Mouse (Mus musculus): ENCODE measurements around the gene Csrp3. TPM values are rescaled to one million over a fixed set of nuclear protein-coding genes. Genes with fewer than 3 reads are reported as not detected.

Gene Csrp3
- polyA plus RNA-seq, 1 experiment = 0.33 TPM

DNA sequence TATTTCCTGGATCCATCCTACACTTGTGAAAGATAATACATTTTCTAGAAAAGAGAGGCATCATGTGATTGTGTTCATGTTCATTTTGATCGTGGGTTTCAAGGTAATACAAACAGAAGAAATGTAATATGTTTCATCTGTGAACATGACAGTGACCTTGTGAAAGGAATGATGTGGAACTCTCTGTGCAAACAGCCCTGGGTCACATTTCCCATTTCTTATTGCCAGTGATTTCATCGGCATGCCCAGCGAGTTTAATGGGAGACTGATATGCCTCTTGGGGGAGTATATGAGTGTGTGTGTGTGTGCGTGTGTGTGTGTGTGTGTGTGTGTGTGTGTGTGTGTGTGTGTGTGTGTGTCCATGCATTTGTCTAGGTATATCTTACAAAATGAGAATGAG lies 6.3 kb downstream of the Csrp3 start:
- Histone ChIP-seq H3K79me3 (ENCODE audit: low read depth) (no peaks in the 10 kb centered on the region), H3K79me2 (ENCODE audit: control insufficient read depth, insufficient read depth) (no peaks in the 10 kb centered on the region), H3K27me3 (ENCODE audit: control insufficient read depth, insufficient read depth, insufficient read length) (no peaks in the 10 kb centered on the region), H3K36me3 (ENCODE audit: control insufficient read depth, insufficient read depth) (no peaks in the 10 kb centered on the region), H3K4me3 (ENCODE audit: insufficient read depth, poor library complexity, severe bottlenecking) (no peak overlapping the region), H3ac (ENCODE audit: control insufficient read depth, insufficient read length, low read depth) (no peak overlapping the region)
- TF ChIP-seq USF1 (IDR thresholded peaks at IDR 0.05; ENCODE audit: low read depth) (no peak), CEBPB (IDR thresholded peaks at IDR 0.05; ENCODE audit: low read depth) (no peak), FOSL1 (IDR thresholded peaks at IDR 0.05; ENCODE audit: insufficient read depth, low read length, poor library complexity, severe bottlenecking) (no peak), CTCF (IDR thresholded peaks at IDR 0.05; ENCODE audit: control insufficient read depth, insufficient read depth, insufficient read length) (no peak), MYOG (IDR thresholded peaks at IDR 0.05; ENCODE audit: control insufficient read depth, extremely low read depth, insufficient read length) (no peak), MAX (IDR thresholded peaks at IDR 0.05) (no peak), MYOD1 (IDR thresholded peaks at IDR 0.05; ENCODE audit: control insufficient read depth, insufficient read length, low read depth) (no peak)

DNA sequence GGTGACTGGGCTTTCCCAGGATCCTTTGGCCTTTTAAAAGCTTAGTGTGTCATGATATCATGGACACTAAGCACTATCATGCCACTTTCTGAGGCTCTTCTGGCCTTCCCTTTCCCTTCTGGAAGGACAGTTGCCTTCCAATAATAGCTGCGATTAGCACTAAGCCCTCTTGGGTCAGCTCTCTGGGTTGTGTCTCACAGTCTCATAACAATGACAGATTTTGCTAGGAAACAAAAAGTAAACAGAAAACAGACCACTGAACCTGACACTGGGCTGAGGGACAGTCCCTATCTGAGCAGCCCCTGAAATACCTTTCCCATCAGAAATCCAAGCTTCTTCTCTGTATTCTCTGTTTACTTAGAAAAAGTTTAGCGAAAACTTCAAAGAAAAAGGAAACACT lies 7.3 kb downstream of the Csrp3 start:
- H3ac ChIP-seq (ENCODE audit: control insufficient read depth, insufficient read length, low read depth) = no peak overlapping the region
- H3K36me3 ChIP-seq (ENCODE audit: control insufficient read depth, insufficient read depth) = no peaks in the 10 kb centered on the region
- TF ChIP-seq USF1 (IDR thresholded peaks at IDR 0.05; ENCODE audit: low read depth) = no peak
- TF ChIP-seq CTCF (IDR thresholded peaks at IDR 0.05; ENCODE audit: control insufficient read depth, insufficient read depth, insufficient read length) = no peak
- TF ChIP-seq MYOD1 (IDR thresholded peaks at IDR 0.05; ENCODE audit: control insufficient read depth, insufficient read length, low read depth) = no peak
- TF ChIP-seq FOSL1 (IDR thresholded peaks at IDR 0.05; ENCODE audit: insufficient read depth, low read length, poor library complexity, severe bottlenecking) = no peak
- H3K27me3 ChIP-seq (ENCODE audit: control insufficient read depth, insufficient read depth, insufficient read length) = no peaks in the 10 kb centered on the region
- no peaks in the 10 kb centered on the region for H3K79me3 ChIP-seq (ENCODE audit: low read depth)
- H3K79me2 ChIP-seq (ENCODE audit: control insufficient read depth, insufficient read depth) = no peaks in the 10 kb centered on the region
- no peak overlapping the region for H3K4me3 ChIP-seq (ENCODE audit: insufficient read depth, poor library complexity, severe bottlenecking)

DNA sequence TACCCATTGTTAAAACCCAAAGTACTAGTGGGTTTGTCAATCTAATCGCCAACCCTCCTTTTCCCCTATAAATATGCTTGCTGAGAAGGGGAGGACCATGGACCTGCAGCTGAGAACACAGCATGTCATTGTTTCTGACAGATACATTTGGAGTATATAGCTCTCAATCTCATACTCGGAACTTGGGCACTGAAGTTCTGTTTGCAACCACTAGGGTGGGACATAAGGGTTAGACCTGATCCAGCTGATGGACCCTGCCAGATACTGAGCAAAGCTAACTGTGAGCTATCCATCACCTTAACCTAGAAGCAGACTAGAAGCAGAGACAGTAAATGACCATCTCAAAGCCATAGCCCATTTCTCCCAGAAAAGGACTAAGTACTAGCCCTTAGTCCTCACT lies 9.4 kb downstream of the Csrp3 start:
- Histone ChIP-seq H3ac (ENCODE audit: control insufficient read depth, insufficient read length, low read depth) (no peak overlapping the region), H3K36me3 (ENCODE audit: control insufficient read depth, insufficient read depth) (no peaks in the 10 kb centered on the region), H3K79me2 (ENCODE audit: control insufficient read depth, insufficient read depth) (no peaks in the 10 kb centered on the region), H3K27me3 (ENCODE audit: control insufficient read depth, insufficient read depth, insufficient read length) (no peaks in the 10 kb centered on the region), H3K79me3 (ENCODE audit: low read depth) (no peaks in the 10 kb centered on the region), H3K4me3 (ENCODE audit: insufficient read depth, poor library complexity, severe bottlenecking) (no peak overlapping the region)
- TF ChIP-seq MYOG (IDR thresholded peaks at IDR 0.05; ENCODE audit: control insufficient read depth, extremely low read depth, insufficient read length) (no peak), USF1 (IDR thresholded peaks at IDR 0.05; ENCODE audit: low read depth) (no peak), MYOD1 (IDR thresholded peaks at IDR 0.05; ENCODE audit: control insufficient read depth, insufficient read length, low read depth) (no peak), MAX (IDR thresholded peaks at IDR 0.05) (no peak), FOSL1 (IDR thresholded peaks at IDR 0.05; ENCODE audit: insufficient read depth, low read length, poor library complexity, severe bottlenecking) (no peak), CTCF (IDR thresholded peaks at IDR 0.05; ENCODE audit: control insufficient read depth, insufficient read depth, insufficient read length) (no peak)

DNA sequence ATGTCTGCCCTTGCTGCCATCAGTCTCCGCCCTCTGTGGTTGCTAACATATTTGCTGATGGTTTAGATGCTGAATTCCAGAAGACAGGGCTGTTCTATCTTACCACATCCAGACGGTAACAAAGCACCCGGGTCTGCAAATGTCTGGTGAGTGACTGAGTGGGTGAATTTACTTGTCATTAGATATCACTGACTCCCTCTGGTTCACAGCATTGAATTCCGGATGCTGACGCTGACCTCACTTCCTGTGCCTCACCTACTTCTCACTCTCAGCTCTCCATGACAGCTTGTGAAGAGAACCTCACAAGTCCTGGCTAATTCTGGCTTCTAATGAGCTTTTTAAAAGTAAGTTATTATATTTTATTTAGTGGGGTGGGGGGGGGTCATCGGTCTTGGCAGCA lies 10.9 kb downstream of the Csrp3 start:
- H3ac ChIP-seq (ENCODE audit: control insufficient read depth, insufficient read length, low read depth) = no peak overlapping the region
- H3K4me3 ChIP-seq (ENCODE audit: insufficient read depth, poor library complexity, severe bottlenecking) = no peak overlapping the region
- H3K36me3 ChIP-seq (ENCODE audit: control insufficient read depth, insufficient read depth) = no peaks in the 10 kb centered on the region
- no peaks in the 10 kb centered on the region for H3K27me3 ChIP-seq (ENCODE audit: control insufficient read depth, insufficient read depth, insufficient read length)
- TF ChIP-seq CEBPB (IDR thresholded peaks at IDR 0.05; ENCODE audit: low read depth) (no peak), CTCF (IDR thresholded peaks at IDR 0.05; ENCODE audit: control insufficient read depth, insufficient read depth, insufficient read length) (no peak), FOSL1 (IDR thresholded peaks at IDR 0.05; ENCODE audit: insufficient read depth, low read length, poor library complexity, severe bottlenecking) (no peak), MYOD1 (IDR thresholded peaks at IDR 0.05; ENCODE audit: control insufficient read depth, insufficient read length, low read depth) (no peak), MYOG (IDR thresholded peaks at IDR 0.05; ENCODE audit: control insufficient read depth, extremely low read depth, insufficient read length) (no peak), MAX (IDR thresholded peaks at IDR 0.05) (no peak), USF1 (IDR thresholded peaks at IDR 0.05; ENCODE audit: low read depth) (no peak)
- no peaks in the 10 kb centered on the region for H3K79me3 ChIP-seq (ENCODE audit: low read depth)
- H3K79me2 ChIP-seq (ENCODE audit: control insufficient read depth, insufficient read depth) = no peaks in the 10 kb centered on the region

DNA sequence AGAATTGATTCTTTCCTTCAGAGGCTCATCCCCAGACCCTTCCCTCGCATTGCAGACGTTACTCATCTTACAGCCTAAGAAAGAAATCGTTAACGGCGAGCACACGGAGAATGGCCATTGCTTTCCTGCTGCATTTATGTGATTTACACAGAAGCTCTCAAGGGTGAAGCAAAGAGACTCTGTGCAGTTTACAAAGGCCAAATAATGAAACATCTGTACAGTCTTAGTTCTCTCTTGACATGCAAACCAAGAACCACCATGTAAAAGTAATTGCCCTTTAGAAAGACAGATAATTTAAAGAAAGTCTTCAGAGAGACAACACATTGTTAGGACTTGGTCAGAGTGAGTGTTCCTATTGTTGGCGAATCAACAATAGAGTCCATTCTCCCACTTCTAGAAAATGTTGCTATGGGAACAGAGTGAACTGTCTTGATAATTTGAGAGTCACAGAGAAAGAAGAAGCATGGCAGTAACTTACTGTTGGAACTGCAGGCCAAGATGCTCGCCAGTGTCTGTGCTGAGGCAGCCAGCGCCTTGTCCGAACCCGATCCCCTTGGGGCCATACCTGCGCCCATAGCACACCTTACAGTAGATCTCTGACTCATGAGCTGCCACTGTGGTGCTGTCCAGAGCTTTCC lies 12.7 kb downstream of the Csrp3 start:
- H3K36me3 ChIP-seq (ENCODE audit: control insufficient read depth, insufficient read depth) = no peaks in the 10 kb centered on the region
- no peak overlapping the region for H3K4me3 ChIP-seq (ENCODE audit: insufficient read depth, poor library complexity, severe bottlenecking)
- no peaks in the 10 kb centered on the region for H3K27me3 ChIP-seq (ENCODE audit: control insufficient read depth, insufficient read depth, insufficient read length)
- H3ac ChIP-seq (ENCODE audit: control insufficient read depth, insufficient read length, low read depth) = no peak overlapping the region
- no peaks in the 10 kb centered on the region for H3K79me2 ChIP-seq (ENCODE audit: control insufficient read depth, insufficient read depth)
- H3K79me3 ChIP-seq (ENCODE audit: low read depth) = no peaks in the 10 kb centered on the region
- TF ChIP-seq MYOG (IDR thresholded peaks at IDR 0.05; ENCODE audit: control insufficient read depth, extremely low read depth, insufficient read length) (no peak), USF1 (IDR thresholded peaks at IDR 0.05; ENCODE audit: low read depth) (no peak), MYOD1 (IDR thresholded peaks at IDR 0.05; ENCODE audit: control insufficient read depth, insufficient read length, low read depth) (no peak), FOSL1 (IDR thresholded peaks at IDR 0.05; ENCODE audit: insufficient read depth, low read length, poor library complexity, severe bottlenecking) (no peak), CEBPB (IDR thresholded peaks at IDR 0.05; ENCODE audit: low read depth) (no peak), CTCF (IDR thresholded peaks at IDR 0.05; ENCODE audit: control insufficient read depth, insufficient read depth, insufficient read length) (no peak), MAX (IDR thresholded peaks at IDR 0.05) (no peak)

Data from C2C12 (cell line).